Mouse (Mus musculus) CD4-positive, CD25-positive, alpha-beta regulatory T cell, adult 2 months (primary cell): ENCODE results near the gene 2210017I01Rik.

Source experiments
- DNase-seq: peaks from one replicate; pipeline ENCODE4 v3.0.0-alpha.2; 2012; ENCODE audit warnings: low read depth, low spot score

2210017I01Rik gene

GRCm38 (mm10) chr3:92607392-92607791 lies at the start of gene 2210017I01Rik:
Gene 2210017I01Rik (minus strand): TSS chr3:92607492.
- DNase-seq, result no peak

GRCm38 (mm10) chr3:92656826-92657225 lies 49.5 kb upstream of the 2210017I01Rik start, which contains the start of gene Lce1b:
Gene Lce1b (minus strand): TSS chr3:92656926.
- no peak for DNase-seq

- DNase-seq, result no peak
These were observed 40.9 kb upstream of the 2210017I01Rik start, which contains the start of gene Lce1a1 for GRCm38 (mm10) chr3:92648207-92648606. Gene Lce1a1 (minus strand): TSS chr3:92648307.

GRCm38 (mm10) chr3:92639854-92640253 lies 32.6 kb upstream of the 2210017I01Rik start:
- no peak for DNase-seq

- no peak for DNase-seq
These were observed 31.3 kb upstream of the 2210017I01Rik start for GRCm38 (mm10) chr3:92638653-92638991.

GRCm38 (mm10) chr3:92637745-92638652 lies 30.7 kb upstream of the 2210017I01Rik start:
- DNase-seq, result no peak

GRCm38 (mm10) chr3:92621560-92621959 lies 14.3 kb upstream of the 2210017I01Rik start, which contains the start of gene Lce6a:
Gene Lce6a (minus strand): TSS chr3:92621660.
- no peak for DNase-seq

GRCm38 (mm10) chr3:92609804-92610203 lies 2.5 kb upstream of the 2210017I01Rik start:
- no peak for DNase-seq

- DNase-seq, result peak; percentile 3
These were observed 5.1 kb downstream of the 2210017I01Rik start for GRCm38 (mm10) chr3:92602169-92602568.

- no peak for DNase-seq
These were observed 6.8 kb downstream of the 2210017I01Rik start for GRCm38 (mm10) chr3:92600456-92600855.

GRCm38 (mm10) chr3:92599973-92600372 lies 7.3 kb downstream of the 2210017I01Rik start:
- no peak for DNase-seq

GRCm38 (mm10) chr3:92598429-92598828 lies 8.9 kb downstream of the 2210017I01Rik start:
- no peak for DNase-seq

GRCm38 (mm10) chr3:92588858-92589257 lies 18.4 kb downstream of the 2210017I01Rik start, which contains the start of gene Smcp:
Gene Smcp (minus strand): TSS chr3:92588997.
- no peak for DNase-seq

- DNase-seq, result no peak
These were observed 20.1 kb downstream of the 2210017I01Rik start for GRCm38 (mm10) chr3:92587190-92587589.

- no peak for DNase-seq
These were observed 22.2 kb downstream of the 2210017I01Rik start for GRCm38 (mm10) chr3:92585055-92585454.

- DNase-seq, result no peak
These were observed 24.0 kb downstream of the 2210017I01Rik start for GRCm38 (mm10) chr3:92583164-92583826.

GRCm38 (mm10) chr3:92579508-92579907 lies 27.8 kb downstream of the 2210017I01Rik start:
- DNase-seq, result no peak

GRCm38 (mm10) chr3:92578652-92579413 lies 28.5 kb downstream of the 2210017I01Rik start:
- DNase-seq, result no peak

- DNase-seq, result no peak
These were observed 33.7 kb downstream of the 2210017I01Rik start, which contains the start of gene Ivl for GRCm38 (mm10) chr3:92573449-92574041. Gene Ivl (minus strand): TSS chr3:92573735.

- DNase-seq, result no peak
These were observed 34.7 kb downstream of the 2210017I01Rik start for GRCm38 (mm10) chr3:92572514-92573155.

GRCm38 (mm10) chr3:92568752-92569151 lies 38.5 kb downstream of the 2210017I01Rik start:
- no peak for DNase-seq
